Mouse (Mus musculus) small intestine, adult 2 months (tissue): ENCODE results near the gene Rbfox1. TPM values are rescaled to one million over a fixed set of nuclear protein-coding genes. Genes with fewer than 3 reads are reported as not detected.

Source experiments
- H3K27ac ChIP-seq: fragments of 200-500 bp; 2 replicates; pipeline ENCODE4 v1.5.1; 2012; ENCODE audit warnings: low read depth, low read length, control low read depth, inconsistent platforms; ENCODE audit not compliant: insufficient read depth
- H3K27me3 ChIP-seq: fragments of 200-500 bp; 2 replicates; pipeline ENCODE4 v1.6.1; 2012; ENCODE audit warnings: mild to moderate bottlenecking, moderate library complexity, low read length, inconsistent platforms; ENCODE audit not compliant: control insufficient read depth, insufficient read depth
- H3K36me3 ChIP-seq: fragments of 200-500 bp; 2 replicates; pipeline ENCODE4 v1.6.1; 2012; ENCODE audit warnings: mild to moderate bottlenecking, low read length, control low read depth, inconsistent platforms; ENCODE audit not compliant: control insufficient read depth, insufficient read depth
- H3K4me1 ChIP-seq: fragments of 200-500 bp; 2 replicates; pipeline ENCODE4 v1.6.1; 2012; ENCODE audit warnings: low read length, inconsistent platforms, mixed read lengths; ENCODE audit not compliant: control insufficient read depth, insufficient read depth, insufficient read length
- H3K4me3 ChIP-seq: fragments of 200-500 bp; 2 replicates; pipeline ENCODE4 v1.5.1; 2012; ENCODE audit warnings: low read depth, mild to moderate bottlenecking, control low read depth, inconsistent platforms, low read length, moderate library complexity
- CTCF ChIP-seq: fragments of 200-500 bp; IDR thresholded peaks from 2 replicates; pipeline ENCODE4 v1.5.1; 2012; ENCODE audit warnings: low read depth, mild to moderate bottlenecking, control low read depth, inconsistent platforms, low read length, moderate library complexity, mixed read lengths; ENCODE audit not compliant: insufficient replicate concordance, insufficient read length; ENCODE audit errors: extremely low read depth
- POLR2A ChIP-seq: fragments of 200-500 bp; IDR thresholded peaks from 2 replicates; pipeline ENCODE4 v1.6.1; 2012; ENCODE audit warnings: low read depth, mild to moderate bottlenecking, control low read depth, inconsistent platforms, low read length, moderate library complexity
- WGBS: fragments of 180-500 bp; shearing (Covaris S2); methylation state at CpG from one replicate; pipeline ENCODE4 v1.1.7; 2018; 5-methylcytosine and 5-hydroxymethylcytosine counted together
- polyA plus RNA-seq: library from polyadenylated mRNA; depleted of rRNA; stranded (reverse); fragments of >200 nt; gene quantifications from 2 replicates; pipeline ENCODE4 v1.2.3, GENCODE M21; 2012

The Rbfox1 gene
- polyA plus RNA-seq, 1 experiment = 0.72 TPM

DNA sequence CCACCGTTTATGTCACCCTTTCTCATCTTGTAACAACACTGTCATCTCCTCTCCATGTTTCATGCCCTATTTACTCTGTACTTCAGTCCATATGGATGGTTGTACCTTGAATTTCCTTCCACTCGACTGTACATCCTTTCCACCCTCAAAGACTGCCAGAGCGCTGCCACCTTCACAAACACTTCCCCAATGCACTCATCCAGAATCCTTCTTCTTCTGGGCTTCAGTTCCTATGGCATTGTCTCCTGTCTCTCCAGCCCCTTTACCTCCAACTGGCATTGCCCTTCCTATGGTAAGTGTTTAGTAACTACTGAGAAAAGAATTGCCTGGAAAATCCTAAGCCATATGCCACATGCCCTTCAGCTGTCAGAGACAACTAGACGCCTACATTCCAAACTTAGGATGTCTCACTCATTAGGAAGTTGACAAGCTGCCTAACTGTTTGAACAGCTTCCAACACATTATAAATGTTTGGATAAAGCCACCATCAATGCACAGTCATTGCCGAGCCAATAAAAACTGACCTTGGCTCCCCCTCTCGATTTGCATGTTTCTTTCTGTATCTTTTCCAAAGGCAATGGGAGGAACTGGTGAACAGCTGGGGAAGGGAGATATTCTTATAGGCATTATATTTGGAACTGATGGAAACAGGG, 505.2 kb downstream of the Rbfox1 start:
- H3K4me1 ChIP-seq = no peaks in the 10 kb centered on the region
- H3K27ac ChIP-seq = no peak overlapping the region
- WGBS = 70% methylated on average over 6 of the region's 6 CpGs
- H3K36me3 ChIP-seq = no peaks in the 10 kb centered on the region
- no peaks in the 10 kb centered on the region for H3K27me3 ChIP-seq
- no peak for TF ChIP-seq POLR2A
- no peak for TF ChIP-seq CTCF
- no peak overlapping the region for H3K4me3 ChIP-seq

DNA sequence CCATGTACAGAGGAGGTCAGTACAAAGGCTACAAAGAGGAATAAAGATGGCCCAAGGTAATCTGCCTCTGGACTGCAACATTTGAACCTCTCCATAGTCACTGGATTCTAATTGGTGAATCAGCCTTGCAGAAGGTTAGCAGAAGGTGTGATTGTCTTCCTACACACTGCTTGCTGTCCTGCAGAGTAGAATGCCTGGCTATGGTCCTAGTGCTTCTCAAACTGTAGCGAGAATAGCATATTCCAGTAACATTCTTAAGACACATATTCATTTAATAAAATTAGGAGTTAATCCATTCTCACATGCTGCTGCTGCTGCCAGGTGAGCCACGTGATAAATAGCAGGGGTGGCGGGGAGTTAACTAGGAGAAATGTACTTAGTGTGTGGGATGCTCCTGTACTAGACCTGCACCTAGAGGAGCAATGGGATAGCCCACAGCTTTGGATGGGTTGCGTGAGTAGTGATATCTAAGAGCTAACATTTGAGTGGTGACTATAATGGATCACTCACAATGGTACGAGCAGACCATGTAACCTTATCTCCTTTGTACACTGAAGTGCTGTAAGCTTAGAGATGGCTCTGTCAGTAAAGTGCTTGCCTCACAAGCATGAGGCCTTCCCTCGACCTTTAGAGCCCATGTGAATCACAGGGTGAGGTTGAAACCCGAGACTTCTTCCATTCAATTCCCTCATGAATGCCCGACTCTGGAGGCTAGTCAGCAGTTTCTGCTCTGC, 511.7 kb downstream of the Rbfox1 start:
- H3K4me1 ChIP-seq = no peaks in the 10 kb centered on the region
- no peaks in the 10 kb centered on the region for H3K27me3 ChIP-seq
- no peak overlapping the region for H3K27ac ChIP-seq
- no peak for TF ChIP-seq CTCF
- no peak for TF ChIP-seq POLR2A
- WGBS = 60% methylated on average over 8 of the region's 8 CpGs
- H3K36me3 ChIP-seq = no peaks in the 10 kb centered on the region
- H3K4me3 ChIP-seq = no peak overlapping the region

DNA sequence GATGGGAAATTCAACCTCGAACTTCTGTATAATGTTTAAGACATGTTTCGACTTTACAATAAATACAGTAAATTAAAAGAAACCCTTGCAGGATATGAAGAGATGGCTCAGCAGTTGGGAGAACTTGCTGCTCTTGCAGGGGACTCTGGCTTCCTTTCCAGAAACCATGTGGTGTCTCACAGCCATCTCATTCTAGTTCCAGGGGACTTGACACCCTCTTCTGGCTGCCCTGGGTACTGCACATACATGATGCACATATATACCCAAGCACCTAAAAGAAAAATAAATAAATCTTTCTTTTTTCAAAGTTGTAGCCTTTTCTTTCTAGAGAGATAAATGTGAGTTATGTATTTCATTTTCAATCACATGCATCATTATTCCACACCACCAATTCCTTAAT, 512.5 kb downstream of the Rbfox1 start:
- Histone ChIP-seq H3K4me3 (no peak overlapping the region), H3K27ac (no peak overlapping the region), H3K4me1 (no peaks in the 10 kb centered on the region), H3K36me3 (no peaks in the 10 kb centered on the region), H3K27me3 (no peaks in the 10 kb centered on the region)
- WGBS = 90% methylated on average over 2 of the region's 2 CpGs
- TF ChIP-seq CTCF (no peak), POLR2A (no peak)

- TF ChIP-seq CTCF (no peak), POLR2A (no peak)
- Histone ChIP-seq H3K4me3 (no peak overlapping the region), H3K4me1 (no peaks in the 10 kb centered on the region), H3K36me3 (no peaks in the 10 kb centered on the region), H3K27ac (no peak overlapping the region), H3K27me3 (no peaks in the 10 kb centered on the region)
- whole genome bisulfite sequencing = 82% methylated on average over 3 of the region's 3 CpGs
Observed at GRCm38 (mm10) chr16:6402816-6403215, 517.7 kb downstream of the Rbfox1 start.

- no peaks in the 10 kb centered on the region for H3K27me3 ChIP-seq
- TF ChIP-seq CTCF (no peak), POLR2A (no peak)
- H3K36me3 ChIP-seq = no peaks in the 10 kb centered on the region
- H3K4me1 ChIP-seq = no peaks in the 10 kb centered on the region
- 25% methylated on average over 2 of the region's 2 CpGs for WGBS
- no peak overlapping the region for H3K27ac ChIP-seq
- H3K4me3 ChIP-seq = no peak overlapping the region
Observed at GRCm38 (mm10) chr16:6414846-6415245, 529.7 kb downstream of the Rbfox1 start.

- no peaks in the 10 kb centered on the region for H3K36me3 ChIP-seq
- no peak overlapping the region for H3K27ac ChIP-seq
- TF ChIP-seq POLR2A (no peak), CTCF (no peak)
- no peak overlapping the region for H3K4me3 ChIP-seq
- WGBS = 34% methylated on average over 3 of the region's 3 CpGs
- no peaks in the 10 kb centered on the region for H3K27me3 ChIP-seq
- no peaks in the 10 kb centered on the region for H3K4me1 ChIP-seq
Observed at GRCm38 (mm10) chr16:6421623-6422145, 536.5 kb downstream of the Rbfox1 start.

DNA sequence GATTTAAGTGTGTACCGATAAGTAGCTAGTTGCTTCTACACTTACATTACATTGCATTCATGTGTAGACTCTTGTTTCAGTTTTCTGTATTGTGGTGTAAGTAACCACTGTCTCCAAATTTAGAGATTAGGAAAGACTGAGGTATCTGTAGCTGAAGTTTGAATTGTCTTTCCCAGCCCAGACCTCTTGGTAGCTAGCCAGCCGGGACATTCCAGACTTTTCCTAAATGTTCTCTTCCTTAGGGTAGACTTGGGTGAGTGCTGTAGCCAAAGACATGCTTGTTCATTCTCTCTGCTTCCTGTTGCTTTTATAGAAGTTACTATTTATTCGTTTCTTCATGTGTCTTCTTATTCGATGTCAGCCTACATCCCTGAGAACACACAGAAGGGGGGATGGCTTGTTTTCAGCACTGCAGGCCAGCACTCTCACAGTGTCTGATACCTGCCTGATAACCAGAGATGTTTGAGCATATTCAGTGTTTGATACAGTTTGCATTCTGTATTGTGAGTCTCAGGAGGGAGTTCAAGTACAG, 538.8 kb downstream of the Rbfox1 start:
- 75% methylated on average over 4 of the region's 4 CpGs for WGBS
- Histone ChIP-seq H3K27me3 (no peaks in the 10 kb centered on the region), H3K4me3 (no peak overlapping the region), H3K36me3 (no peaks in the 10 kb centered on the region), H3K27ac (no peak overlapping the region), H3K4me1 (no peaks in the 10 kb centered on the region)
- TF ChIP-seq POLR2A (no peak), CTCF (no peak)
